Comparison of ENCODE assay signal across 9 mouse cellular contexts in genomic region chr11:16403627-16404026, GRCm38 (mm10).
DNase-seq lines count a peak whose midpoint lies in the region; ATAC-seq and TF ChIP-seq lines count a peak whose summit lies in the region.
"Had no signal": no experiment of that assay in that cellular context is flagged by ENCODE, and none has a peak within 500 bp of the region (broad histone marks: within the 10 kb centered on the region; RNA-seq: fewer than 3 reads in every experiment).

No protein-coding gene starts in this region.

- no peak for DNase-seq in gastrocnemius, adult 2 months
- no peak for DNase-seq in gastrocnemius, postnatal 4 days (ENCODE audit: low spot score in 2 of 2)
- peak; percentile 47 for DNase-seq in testis, postnatal 10 days (ENCODE audit: low spot score)
- DNase-seq in testis, postnatal 14 days (ENCODE audit: low spot score): no peak
- peak; percentile 7 for DNase-seq in kidney, postnatal 14 days
- DNase-seq in yolk sac, embryonic 10.5 days (ENCODE audit: low spot score): no peak
- DNase-seq: liver, embryonic 13.5 days had no signal

- no peak overlapping the region for H3K27ac ChIP-seq in gastrocnemius, adult 2 months
- H3K27ac ChIP-seq: liver, embryonic 13.5 days had no signal

- no peak for ATAC-seq in inflammation-experienced regulatory T-cells, adult 6 months
- ATAC-seq in activated CD4-positive, CD25-positive, alpha-beta regulatory T cell, adult 4 months: no peak

- peak; percentile 45 for TF ChIP-seq CTCF in gastrocnemius, adult 2 months (IDR thresholded peaks at IDR 0.05)

- no peak overlapping the region for H3K4me3 ChIP-seq in gastrocnemius, adult 2 months
- H3K4me3 ChIP-seq: liver, embryonic 13.5 days had no signal

- intact Hi-C loops in gastrocnemius, adult 2 months (cut with DNase I): no loop called here

Comparison
In these comparisons a context has a peak if more than half of its experiments do, and no peak if none do; other contexts are left out.
1. DNase-seq: peak in testis, postnatal 10 days (single experiment) and kidney, postnatal 14 days (single experiment); none in gastrocnemius, adult 2 months (single experiment), gastrocnemius, postnatal 4 days (0 of 2), testis, postnatal 14 days (single experiment) and yolk sac, embryonic 10.5 days (single experiment).